Mouse (Mus musculus) lung, adult 2 months (tissue): Measurements from ENCODE around the gene Elob. TPM values are rescaled to one million over a fixed set of nuclear protein-coding genes. Genes with fewer than 3 reads are reported as not detected.
A peak's percentile ranks its signal among the peaks of the same experiment; 100 is the strongest.

ENCODE experiments used
- DNase-seq: peaks from one replicate; pipeline ENCODE4 v3.0.0; 2022
- H3K4me1 ChIP-seq: fragments of 200-500 bp; 2 replicates; pipeline ENCODE4 v1.6.1; 2011; ENCODE audit warnings: low read length; ENCODE audit not compliant: control insufficient read depth, insufficient read depth
- H3K4me3 ChIP-seq: fragments of 200-500 bp; replicated peaks from 2 replicates; pipeline ENCODE3; 2011; ENCODE audit warnings: low read depth, mild to moderate bottlenecking, control low read depth, low read length; ENCODE audit errors: extremely low read depth
- CTCF ChIP-seq: fragments of 200-500 bp; IDR thresholded peaks from 2 replicates; pipeline ENCODE4 v1.5.1; 2011; ENCODE audit warnings: mild to moderate bottlenecking, low read length, control low read depth; ENCODE audit not compliant: insufficient read depth
- POLR2A ChIP-seq: fragments of 200-500 bp; IDR thresholded peaks from 2 replicates; pipeline ENCODE4 v1.6.1; 2011; ENCODE audit warnings: low read depth, mild to moderate bottlenecking, control low read depth, low read length, borderline replicate concordance; ENCODE audit errors: extremely low read depth
- WGBS: fragments of 180-500 bp; shearing (Covaris S2); methylation state at CpG from one replicate; pipeline ENCODE4 v1.1.7; 2018; 5-methylcytosine and 5-hydroxymethylcytosine counted together
- polyA plus RNA-seq: library from polyadenylated mRNA; depleted of rRNA; stranded (reverse); fragments of >200 nt; gene quantifications from 2 replicates; pipeline ENCODE4 v1.2.3, GENCODE M21; 2012

Gene Elob
- polyA plus RNA-seq, 1 experiment: 470 TPM

- H3K4me3 ChIP-seq: peak overlapping the region; percentile 93
- TF ChIP-seq POLR2A: 0 out of 2 replicates have a peak, but pooled peaks have one; percentile 11
- TF ChIP-seq CTCF: no peak
- H3K4me1 ChIP-seq: no peaks in the 10 kb centered on the region
- DNase-seq: peak; percentile 63
- whole genome bisulfite sequencing: under 1% methylated on average over 47 of the region's 47 CpGs
Observed at GRCm38 (mm10) chr17:23828271-23829001, 500 bp downstream of the Elob start.

DNA sequence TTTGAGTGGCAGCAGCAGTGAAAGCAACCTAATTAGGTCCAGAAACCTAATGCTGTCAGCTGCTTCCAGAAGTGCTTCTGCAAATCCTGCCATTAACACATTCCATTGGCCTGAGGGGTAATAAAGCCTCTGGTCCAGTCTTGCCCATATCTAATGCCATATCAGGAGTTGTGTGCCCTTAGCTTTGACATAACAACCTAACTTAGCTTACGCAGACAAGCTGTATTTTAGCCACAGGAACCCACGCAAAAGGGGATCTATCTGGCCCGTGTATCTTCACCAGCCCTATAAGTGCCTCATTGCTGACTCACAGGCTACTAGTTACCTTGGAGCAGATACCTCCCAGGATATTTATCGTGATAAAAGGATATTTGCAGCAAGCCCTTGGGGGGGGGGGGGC lies 3.3 kb downstream of the Elob start:
- 74% methylated on average over 4 of the region's 4 CpGs for WGBS
- no peak for TF ChIP-seq POLR2A
- TF ChIP-seq CTCF: no peak
- no peak for DNase-seq
- no peak overlapping the region for H3K4me3 ChIP-seq
- no peaks in the 10 kb centered on the region for H3K4me1 ChIP-seq

- WGBS: 87% methylated on average over 12 of the region's 12 CpGs
- H3K4me3 ChIP-seq: no peak overlapping the region
- no peak for DNase-seq
- TF ChIP-seq CTCF: no peak
- TF ChIP-seq POLR2A: 0 out of 2 replicates have a peak, but pooled peaks have one; percentile 10
- no peaks in the 10 kb centered on the region for H3K4me1 ChIP-seq
Observed at GRCm38 (mm10) chr17:23823614-23824013, 5.3 kb downstream of the Elob start.

DNA sequence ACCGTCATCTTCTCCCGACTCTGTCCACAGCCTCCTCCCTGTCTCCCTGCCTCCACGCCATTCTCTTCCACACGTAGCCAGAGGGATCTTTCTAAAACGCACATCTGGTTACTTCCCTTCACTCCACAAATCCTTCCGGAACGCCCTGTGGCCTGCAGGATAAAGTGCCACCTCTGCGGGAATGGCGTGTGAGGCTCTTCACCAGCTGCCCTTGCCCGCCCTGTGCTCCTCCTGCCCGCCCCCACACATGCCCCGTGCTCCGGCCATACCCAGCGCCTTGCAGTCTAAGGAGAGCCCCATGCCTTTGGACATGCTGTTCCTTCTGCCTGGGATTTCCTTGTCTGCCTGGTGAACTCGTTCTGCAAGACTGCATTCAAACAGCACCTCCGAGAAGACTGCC lies 5.9 kb downstream of the Elob start:
- TF ChIP-seq POLR2A (no peak), CTCF (no peak)
- no peak overlapping the region for H3K4me3 ChIP-seq
- WGBS: 80% methylated on average over 16 of the region's 16 CpGs
- DNase-seq: no peak
- H3K4me1 ChIP-seq: no peaks in the 10 kb centered on the region

DNA sequence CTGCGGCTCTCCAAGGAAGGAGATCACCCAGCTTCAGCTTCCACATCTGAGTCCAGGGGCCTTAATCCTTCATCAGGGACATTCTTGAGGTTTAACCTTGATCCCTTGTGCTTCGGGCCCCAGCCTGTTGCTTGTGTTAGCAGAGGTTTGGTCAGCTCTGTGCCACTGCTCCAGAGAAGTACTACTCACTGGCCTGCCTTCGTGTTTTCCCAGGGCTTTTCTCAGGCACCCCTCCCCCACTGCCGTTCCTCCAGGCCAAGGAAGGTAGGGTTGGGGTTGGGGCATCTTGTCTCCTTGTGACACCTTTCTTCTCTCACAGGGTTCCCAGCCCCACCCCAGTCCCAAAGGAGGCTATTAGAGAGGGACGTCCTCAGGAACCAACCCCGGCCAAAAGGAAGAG lies 6.8 kb downstream of the Elob start:
- 63% methylated on average over 6 of the region's 6 CpGs for whole genome bisulfite sequencing
- TF ChIP-seq CTCF (no peak), POLR2A (no peak)
- DNase-seq: no peak
- no peaks in the 10 kb centered on the region for H3K4me1 ChIP-seq
- no peak overlapping the region for H3K4me3 ChIP-seq

- 98% methylated on average over 5 of the region's 5 CpGs for WGBS
- DNase-seq: no peak
- TF ChIP-seq POLR2A (no peak), CTCF (no peak)
Observed at GRCm38 (mm10) chr17:23820731-23821130, 8.2 kb downstream of the Elob start.

GRCm38 (mm10) chr17:23819235-23819634 lies 9.7 kb downstream of the Elob start:
- 96% methylated on average over 25 of the region's 25 CpGs for WGBS
- TF ChIP-seq POLR2A (no peak), CTCF (no peak)
- H3K4me1 ChIP-seq: no peaks in the 10 kb centered on the region
- no peak overlapping the region for H3K4me3 ChIP-seq
- DNase-seq: no peak

More at GRCm38 (mm10) chr17:23820731-23821130, 8.2 kb downstream of the Elob start:
- H3K4me1 ChIP-seq: no peaks in the 10 kb centered on the region
- H3K4me3 ChIP-seq: no peak overlapping the region

DNA sequence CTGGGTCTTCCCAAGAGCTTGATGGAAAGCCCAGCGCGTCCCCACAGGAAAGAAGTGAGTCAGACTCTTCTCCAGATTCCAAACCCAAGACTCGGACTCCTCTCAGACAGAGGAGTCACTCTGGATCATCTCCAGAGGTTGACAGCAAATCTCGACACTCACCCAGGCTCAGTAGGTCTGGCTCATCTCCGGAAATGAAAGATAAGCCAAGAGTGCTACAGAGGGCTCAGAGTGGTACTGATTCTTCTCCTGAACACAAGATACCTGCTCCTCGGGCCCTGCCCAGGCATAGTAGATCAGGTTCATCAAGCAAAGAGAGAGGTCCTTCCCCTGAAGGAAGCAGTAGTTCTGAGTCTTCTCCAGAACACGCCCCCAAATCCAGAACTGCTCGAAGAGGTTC lies 10.4 kb downstream of the Elob start:
- H3K4me3 ChIP-seq: no peak overlapping the region
- DNase-seq: no peak
- 98% methylated on average over 8 of the region's 8 CpGs for WGBS
- no peaks in the 10 kb centered on the region for H3K4me1 ChIP-seq
- no peak for TF ChIP-seq CTCF
- TF ChIP-seq POLR2A: no peak

DNA sequence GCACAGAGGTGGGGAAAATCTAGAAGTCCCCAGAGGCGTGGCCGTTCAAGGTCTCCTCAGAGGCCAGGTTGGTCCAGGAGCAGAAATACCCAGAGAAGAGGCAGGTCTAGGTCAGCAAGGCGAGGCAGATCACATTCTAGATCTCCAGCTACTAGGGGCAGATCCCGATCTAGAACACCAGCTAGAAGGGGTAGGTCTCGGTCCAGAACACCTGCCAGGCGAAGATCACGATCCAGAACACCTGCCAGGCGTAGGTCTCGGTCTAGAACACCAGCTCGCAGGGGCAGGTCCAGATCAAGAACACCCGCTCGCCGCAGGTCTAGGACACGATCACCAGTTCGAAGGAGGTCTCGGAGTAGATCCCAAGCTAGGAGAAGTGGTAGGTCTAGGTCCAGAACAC lies 13.3 kb downstream of the Elob start:
- Histone ChIP-seq H3K4me1 (no peaks in the 10 kb centered on the region), H3K4me3 (no peak overlapping the region)
- 99% methylated on average over 16 of the region's 16 CpGs for WGBS
- TF ChIP-seq POLR2A: no peak
- no peak for TF ChIP-seq CTCF
- no peak for DNase-seq

DNA sequence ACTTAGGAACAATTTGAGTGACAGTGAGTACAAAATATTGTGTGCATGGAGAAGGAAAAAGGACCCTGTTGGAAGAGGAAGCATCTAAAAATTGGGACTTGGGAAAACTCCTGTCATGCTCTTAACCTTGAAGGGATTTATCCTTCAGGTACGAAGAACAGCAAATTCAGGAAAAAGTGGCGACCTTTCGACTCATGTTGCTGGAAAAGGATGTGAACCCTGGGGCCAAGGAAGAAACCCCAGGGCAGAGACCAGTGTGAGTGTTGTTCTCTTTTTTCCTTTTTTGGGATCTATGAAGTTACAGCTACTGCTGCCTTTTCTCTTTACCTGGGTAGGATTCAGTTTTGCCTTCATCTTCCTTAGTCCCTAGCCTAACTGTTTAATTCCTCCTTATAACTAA lies 21.0 kb downstream of the Elob start:
- 80% methylated on average over 3 of the region's 3 CpGs for WGBS
- no peak for DNase-seq
- TF ChIP-seq CTCF: no peak
- no peak for TF ChIP-seq POLR2A
- Histone ChIP-seq H3K4me1 (peaks cover 14% of the 10 kb centered on the region), H3K4me3 (no peak overlapping the region)
